Mouse (Mus musculus) kidney, postnatal 4 days (tissue): Measurements from ENCODE around the gene Abl1.
"Not testable (repeated sequence)": the region's sequence is repeated elsewhere in the genome, so short reads cannot be mapped to it uniquely, and the experiment has no call there.

Source experiments
- DNase-seq, 2 experiments: peaks; one replicate each; pipeline ENCODE4 v3.0.0; 2021; ENCODE audit warnings: mixed read lengths in 2 of 2

Abl1 gene

DNA sequence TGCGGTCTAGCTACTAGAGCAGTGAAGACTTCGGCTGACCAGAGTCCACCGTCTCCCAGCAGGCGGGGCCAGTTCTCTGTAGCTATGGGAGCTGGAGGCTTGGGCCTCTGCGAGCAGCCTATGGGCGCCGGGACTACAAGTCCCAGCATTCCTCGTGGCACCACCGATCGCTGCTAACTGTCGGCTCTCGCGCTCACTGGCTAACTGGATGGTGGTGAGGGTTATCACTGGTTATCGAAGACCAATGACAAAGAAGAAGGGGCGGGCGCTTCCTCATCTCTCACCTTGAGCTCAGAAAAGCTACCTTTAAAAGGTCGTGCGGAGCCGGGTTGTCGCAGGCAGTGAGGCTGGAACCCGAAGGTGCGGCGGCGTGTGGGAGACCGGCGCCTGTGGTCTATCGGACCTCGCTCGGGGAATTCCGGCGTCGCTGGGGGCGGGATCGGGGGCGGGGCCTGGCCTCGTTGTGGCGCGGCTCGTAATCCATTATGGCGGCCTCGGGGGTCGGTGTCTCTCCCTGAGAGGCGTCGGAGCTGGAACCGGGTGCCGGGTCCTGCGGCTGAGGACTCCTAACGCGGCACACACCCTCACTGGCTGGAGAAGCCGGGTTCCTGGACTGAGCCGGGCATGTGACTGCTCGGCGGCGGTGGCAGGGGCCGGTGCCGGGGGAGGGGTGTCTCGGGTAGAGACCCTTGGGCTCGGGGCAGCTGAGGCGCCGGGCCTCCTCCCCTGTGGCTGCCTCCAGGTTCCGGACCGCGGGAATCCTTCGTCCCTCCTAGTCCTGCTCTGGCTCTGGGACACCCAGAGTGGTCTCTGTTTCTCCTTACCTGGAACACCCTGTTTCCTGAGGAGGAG is at the start of gene Abl1:
TSS of gene Abl1 (plus strand) at position 303 of the 852 bp plus-strand sequence.
- peak; percentile 95 to 97 for DNase-seq

DNA sequence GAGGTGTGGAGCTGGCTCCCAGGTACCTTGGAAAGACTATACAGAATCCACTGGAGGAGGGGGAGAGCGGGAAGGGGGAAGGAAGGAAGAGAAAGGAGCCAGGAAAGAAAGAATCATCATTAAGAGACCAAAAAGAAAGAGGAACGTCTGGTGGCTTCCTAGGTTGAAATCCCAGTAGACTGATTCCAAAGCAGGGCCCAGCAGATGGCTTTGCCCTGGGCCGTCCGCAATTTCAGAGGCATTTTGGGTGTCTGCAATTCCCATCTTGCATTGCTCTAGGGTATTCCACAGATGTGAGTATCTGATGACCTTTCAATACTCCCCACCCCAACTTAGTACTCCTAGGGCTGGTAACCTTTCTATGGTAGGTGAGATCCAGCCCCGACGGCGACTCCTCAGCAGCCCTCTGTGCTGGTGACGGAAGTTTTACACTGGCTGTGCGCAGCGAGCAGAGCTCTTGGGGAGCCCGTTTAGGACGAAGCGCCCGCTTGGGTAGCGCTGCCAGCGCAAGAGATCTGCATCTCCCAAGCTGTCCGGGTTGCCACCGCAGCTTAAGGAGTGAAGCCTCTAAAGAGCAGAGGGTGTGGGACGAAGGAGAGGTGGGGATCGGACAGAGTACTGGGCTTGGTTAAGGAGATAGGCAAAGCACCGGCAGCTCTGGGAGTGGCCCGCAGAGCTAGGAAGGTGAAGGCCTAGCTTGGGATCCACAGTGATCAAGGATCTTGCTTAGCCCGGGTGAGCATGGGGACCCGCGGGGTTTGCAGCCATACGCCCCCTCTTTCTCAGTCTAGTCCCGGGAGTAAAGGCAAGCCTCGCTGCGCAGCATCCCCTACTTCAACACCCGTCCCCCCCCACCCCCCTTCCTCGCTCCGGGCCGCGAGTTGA is 49.4 kb upstream of the Abl1 start:
- no peak for DNase-seq

DNA sequence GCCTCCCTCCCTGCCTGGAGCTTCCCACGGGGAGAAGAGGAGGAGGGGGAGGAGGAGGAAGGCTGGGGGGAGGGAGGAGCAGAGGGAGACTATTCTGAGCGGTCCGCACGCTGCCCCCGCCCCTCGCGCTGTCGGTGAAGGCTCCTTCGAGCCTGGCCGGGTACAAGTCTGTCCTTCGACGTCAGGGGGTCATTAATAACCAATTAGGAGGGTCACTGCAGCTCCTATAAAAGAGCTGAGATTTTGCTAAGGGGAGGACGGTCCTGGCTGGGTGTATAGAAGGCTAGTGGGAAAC is 48.8 kb upstream of the Abl1 start:
- DNase-seq = no peak

DNA sequence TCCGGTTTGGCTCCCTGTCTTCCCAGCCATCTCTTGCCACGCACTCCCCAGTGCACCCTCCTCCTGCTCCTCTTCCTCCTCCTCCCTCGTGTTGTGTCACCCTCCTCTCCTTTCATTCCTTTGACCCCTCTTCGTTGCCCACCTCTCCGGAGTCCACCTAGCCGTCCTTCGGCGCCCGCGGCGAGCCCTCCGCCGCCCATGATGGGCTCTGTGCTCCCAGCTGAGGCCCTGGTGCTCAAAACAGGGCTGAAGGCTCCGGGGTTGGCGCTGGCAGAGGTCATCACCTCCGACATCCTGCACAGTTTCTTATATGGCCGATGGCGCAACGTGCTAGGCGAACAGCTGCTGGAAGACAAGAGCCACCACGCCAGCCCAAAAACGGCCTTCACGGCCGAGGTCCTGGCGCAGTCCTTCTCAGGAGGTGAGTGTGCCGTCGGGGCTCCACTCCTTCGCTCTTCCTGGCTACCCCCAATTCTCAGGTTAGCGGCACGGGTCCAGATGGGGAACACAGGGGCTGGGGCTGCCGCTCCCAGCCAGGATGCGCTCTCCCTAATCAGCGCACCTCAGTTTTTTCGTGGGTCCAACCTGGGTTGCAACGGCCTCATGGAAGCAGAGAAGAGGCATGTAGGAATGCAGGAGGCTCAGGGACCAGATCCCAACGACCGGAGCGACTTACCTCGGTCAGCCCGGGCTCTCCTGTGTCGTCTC is 48.1 kb upstream of the Abl1 start, which contains the start of gene Prdm12:
TSS of gene Prdm12 (plus strand) at position 137 of the 708 bp plus-strand sequence.
- no peak for DNase-seq

DNA sequence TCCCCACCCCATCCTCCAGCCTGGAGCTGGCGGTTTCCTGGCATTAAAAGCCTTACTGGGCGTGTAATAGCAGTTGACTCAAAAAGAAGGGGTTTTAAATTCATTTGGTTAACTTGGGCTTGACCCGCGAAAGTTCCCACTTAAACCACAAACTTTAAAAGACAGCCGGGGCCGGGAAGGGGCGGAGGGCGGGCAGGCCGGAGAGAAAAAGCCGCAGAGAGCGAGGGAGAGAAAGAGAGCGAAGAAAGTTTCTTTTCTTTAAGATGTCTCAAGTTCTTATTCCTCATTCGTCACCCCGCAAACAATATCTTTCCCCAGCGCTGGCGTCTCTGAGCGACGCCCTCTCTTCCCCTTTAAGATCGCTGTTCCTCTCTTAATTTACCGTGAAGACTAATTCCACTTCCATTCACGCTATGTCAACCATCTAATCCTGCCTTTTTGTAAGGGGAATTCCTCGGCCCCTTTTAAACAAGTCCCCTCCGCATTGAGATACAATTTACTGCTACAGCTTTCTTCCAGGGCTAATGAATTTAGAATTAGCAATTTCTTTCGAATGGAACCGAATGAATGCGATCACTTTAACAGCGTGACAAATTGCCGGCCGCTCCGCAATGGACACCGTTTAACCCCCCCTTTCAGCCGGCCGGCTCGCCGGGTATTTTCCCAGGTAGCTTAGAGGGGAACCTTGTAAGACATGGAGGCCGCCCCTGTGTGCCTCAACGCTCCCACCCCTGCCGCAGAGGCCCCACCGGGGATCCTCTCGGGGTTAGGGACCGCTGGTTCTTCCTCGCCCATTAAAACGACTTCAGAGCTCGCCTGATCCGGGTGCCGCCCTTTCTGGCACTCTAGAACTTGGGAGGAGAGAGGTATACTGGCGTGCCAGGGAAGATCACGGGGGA is 47.3 kb upstream of the Abl1 start:
- DNase-seq = peak in 1 of 2 experiments; percentile 19

DNA sequence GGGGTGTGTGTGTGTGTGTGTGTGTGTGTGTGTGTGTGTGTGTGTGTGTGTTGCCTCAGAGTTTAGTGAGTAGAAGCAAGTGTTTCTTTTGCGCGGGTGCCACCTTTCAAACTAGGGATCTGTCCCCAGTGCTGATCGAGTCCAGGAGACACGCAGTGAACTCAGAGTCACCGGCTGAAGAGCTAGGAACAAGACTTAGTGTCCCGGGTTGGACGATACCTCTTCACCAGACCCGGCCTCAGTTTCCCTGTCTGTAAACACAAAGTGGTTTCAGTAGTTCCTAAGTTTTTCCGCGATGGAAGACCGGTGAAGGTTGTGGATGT is 46.7 kb upstream of the Abl1 start:
- no peak for DNase-seq

DNA sequence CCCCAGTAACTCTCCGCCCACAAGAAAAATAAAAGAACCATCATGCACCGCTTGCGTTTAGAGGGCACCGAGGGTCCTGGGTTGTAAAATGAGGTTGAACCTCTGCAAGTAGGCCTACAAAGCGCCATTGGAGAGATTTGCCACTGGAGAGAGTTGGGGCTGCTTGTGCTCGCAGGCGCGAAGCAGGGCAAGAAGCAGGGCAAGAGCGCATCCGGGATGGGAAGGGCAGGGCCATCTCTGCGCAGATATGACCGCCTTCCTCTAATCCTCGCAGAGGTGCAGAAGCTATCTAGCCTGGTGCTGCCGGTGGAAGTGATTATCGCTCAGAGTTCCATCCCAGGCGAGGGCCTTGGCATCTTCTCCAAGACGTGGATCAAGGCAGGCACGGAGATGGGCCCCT is 46.2 kb upstream of the Abl1 start:
- no peak for DNase-seq

DNA sequence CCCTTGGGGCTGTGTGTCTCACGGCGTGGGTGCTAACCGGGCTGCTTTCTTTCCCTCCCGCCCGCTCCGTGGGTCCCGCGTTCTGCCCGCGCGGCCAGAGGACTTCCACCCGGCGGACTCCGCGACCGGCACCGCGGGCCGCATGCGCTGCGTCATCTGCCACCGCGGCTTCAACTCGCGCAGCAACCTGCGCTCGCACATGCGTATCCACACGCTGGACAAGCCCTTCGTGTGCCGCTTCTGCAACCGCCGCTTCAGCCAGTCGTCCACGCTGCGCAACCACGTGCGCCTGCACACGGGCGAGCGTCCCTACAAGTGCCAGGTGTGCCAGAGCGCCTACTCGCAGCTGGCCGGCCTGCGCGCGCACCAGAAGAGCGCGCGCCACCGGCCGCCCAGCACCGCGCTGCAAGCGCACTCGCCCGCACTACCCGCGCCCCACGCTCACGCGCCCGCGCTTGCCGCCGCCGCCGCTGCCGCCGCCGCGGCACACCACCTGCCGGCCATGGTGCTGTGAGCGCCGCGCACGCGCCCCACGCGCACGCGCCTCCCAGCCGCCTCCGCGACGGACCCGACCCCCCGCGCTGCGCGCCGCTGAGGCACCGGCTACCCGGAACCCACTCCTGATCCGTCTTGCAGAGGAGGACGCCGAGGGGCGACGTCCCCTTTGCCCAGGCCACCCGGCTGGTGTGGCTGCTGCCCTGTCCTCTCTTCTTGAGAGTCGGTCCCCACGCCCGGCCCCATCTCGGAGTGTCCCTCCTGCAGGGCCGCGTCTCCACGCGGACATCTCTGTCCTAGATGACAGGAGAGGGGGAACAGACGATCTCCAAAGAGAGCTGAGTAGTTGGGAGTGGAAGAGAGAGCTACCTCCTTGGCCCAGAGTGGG is 34.0 kb upstream of the Abl1 start:
- peak; percentile 37 to 53 for DNase-seq

DNA sequence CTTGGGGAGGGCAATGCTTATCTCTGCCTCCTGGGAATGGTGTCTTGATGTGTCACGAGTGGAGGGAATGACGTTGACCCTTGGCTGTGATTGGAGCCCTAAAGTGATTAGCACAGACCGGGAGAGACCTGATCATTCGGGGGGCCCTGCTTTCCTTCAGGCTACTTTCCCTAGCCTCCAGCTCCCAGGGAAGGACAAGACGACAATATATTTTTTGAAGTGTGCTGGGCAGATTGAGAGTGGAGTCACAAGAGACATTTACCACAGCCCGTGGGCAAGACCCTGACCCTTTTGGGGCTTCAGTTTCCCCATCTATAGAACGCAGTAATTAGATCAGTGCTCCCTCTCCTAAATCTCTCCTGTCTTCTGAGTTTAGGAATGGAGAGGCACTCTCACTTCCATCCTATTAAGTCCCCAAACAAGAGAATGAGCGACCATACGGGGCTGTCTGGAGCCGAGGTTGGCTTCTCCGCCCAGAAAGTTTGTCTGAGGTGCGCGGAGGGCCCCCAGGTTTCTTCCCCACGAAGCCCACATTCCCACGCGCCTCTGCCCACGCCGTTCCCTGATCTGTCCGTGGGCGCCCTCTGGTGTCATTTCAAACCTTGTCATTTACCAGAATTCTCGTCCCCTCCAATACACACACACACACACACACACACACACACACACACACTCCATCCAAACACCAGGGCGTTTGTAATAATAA is 33.2 kb upstream of the Abl1 start:
- peak; percentile 76 for DNase-seq

DNA sequence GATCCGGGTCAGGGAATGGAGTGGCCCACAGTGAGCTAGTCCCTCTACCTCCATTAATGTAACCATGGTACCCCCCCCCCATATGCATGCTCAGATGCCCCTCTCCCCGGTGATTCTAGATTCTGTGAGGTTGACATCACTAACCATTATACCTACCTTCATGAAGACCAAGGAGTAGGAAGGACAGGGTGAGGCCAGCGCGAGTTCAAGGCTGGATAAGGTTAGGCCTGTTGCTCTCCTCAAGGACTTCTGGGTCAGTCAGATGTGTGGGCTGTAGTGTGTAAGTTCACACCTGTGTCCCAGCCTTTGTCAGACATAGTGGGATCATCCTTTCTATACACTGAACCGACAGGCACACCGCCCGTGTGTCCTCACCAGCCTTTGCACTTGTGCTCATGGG is 31.8 kb upstream of the Abl1 start:
- no peak for DNase-seq

DNA sequence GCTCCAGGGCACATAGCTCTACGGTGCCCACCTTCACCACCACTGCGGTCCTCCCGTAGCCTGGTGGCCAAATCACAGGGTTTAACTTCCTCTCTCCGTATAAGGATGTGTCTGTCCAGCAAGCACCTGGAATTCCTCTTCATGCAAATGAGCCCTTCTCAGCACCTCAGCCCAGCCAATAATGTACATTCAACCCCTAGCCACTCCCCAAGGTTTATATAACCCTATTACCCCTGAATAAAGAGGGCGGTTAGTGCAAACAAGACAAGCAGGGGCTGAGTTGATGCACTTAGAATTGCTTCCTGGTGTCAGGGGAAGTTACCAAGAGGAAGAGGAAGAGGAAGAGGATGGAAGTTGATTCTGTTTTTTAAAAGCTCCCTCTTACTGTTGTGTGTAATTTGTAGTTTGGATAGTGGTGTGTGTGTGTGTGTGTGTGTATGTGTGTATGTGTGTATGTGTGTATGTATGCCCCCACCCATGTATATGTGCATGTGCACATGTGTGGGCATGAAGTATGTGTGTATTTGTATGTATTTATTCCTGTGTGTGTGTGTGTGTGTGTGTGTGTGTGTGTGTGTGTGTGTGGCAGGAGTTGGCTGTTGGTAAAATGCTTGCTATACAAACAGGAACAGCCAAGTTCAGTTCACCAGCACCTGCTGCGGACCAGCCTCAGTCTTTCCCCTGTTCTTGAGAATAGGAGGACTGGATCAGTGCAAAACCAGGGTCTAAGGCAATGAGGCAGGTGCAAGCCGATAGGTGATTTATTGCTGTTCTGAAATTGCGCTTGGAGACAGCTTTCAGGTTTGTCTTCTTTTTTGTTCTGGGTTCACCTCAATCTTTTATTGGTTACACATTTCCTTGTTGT is 25.0 kb upstream of the Abl1 start:
- no peak for DNase-seq

DNA sequence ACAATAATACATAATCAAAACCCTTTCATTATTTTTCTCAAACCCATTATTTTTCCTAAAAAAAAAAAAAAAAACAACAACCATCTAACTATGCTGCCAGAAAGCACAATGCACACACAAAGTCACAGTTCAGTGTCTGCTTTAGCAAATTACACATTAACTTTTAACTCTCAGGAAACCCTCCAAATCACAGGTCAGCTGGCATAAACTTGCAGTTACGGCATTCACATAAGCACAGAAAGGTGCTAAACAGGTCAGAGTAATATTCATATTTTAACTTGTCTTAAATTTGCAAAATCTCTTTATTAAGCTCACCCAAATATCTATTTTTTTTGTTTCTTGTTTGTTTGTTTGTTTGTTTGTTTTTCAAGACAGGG is 24.4 kb upstream of the Abl1 start:
- no peak for DNase-seq

DNA sequence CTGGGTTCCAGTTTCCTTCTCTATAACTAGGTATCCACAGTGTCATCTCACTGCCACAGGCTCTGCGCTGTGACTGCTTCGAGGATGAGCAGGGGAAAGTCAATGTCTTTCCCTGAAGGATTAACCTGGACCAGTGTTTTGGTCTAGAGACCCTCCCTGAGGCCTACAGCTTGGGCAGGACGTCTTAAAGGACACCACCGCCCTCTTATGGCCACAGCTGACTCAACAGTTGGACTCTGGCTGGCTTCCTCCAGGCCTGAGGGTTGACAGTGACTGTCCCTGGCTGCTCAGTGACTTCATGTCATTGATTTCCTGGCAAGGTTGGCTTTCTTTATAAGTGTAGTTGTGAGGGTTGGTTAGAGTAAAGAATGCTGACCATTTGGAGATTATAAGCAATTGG is 20.8 kb upstream of the Abl1 start:
- DNase-seq = peak; percentile 69 to 74

DNA sequence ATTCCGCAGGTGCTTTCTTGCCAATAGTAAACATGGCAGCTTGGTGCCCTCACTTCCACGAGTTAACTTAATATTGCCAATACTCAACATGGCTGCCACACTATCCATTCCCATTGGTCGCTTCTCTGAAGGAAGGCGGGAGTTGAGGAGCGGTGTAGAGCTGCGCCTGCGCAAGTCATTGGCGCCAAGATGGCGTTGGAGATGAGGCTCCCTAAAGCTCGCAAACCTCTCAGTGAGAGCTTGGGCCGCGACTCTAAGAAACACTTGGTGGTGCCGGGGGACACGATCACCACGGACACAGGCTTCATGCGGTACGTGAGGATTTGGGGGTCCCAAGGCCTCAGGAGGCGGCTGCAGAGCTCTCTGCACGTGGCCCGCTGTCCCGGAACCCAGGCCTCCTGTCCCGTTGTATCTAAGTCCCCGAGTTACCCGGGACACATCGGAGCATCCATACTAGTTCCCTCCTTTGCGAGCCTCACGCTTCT is 17.6 kb upstream of the Abl1 start, which contains the start of gene Exosc2:
TSS of gene Exosc2 (plus strand) at position 165 of the 485 bp plus-strand sequence.
- peak; percentile 90 to 95 for DNase-seq

DNA sequence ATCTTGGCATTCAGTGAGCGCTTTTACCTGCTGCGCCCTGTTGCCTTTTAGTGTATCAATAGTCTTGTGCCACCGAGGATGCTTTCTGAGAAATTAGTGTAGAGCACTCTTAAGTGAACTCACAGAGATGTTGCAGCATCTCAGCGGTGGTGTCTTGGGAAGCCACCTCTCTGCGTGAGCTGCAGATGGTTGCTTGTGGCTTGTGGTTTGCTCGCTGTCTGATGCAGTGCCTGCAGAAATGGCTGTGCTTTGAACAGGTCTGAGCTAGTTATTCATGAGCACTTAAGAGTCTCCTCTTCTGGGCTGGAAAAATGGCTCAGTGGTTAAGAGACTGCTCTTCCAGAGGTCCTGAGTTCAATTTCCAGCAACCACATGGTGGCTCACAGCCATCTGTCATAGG is 9.5 kb upstream of the Abl1 start:
- no peak for DNase-seq

DNA sequence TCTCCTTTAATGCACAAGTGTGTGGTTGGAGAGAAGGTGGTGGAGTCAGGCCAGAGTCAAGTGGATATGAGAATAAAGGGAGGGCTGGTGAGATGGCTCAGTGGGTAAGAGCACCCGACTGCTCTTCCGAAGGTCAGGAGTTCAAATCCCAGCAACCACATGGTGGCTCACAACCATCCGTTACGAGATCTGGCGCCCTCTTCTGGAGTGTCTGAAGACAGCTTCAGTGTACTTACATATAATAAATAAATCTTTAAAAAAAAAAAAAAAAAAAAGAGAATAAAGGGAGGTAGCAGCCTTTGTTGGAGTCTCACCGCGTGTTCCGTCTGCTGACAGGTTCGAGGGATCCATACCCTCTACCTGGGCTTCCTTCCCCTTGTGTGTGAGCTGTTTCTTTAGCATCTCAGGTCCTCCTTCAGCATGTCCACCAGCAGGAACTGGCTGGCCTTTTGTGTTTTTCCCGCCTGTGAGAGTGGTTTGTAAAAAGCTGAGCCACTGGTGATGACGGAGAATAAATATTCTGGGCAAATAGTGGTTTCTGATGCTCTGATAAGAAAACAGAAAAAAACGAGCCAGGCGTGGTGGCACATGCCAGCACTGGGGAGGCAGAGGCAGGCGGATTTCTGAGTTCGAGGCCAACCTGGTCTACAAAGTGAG is 7.0 kb upstream of the Abl1 start:
- DNase-seq = not testable (repeated sequence)

DNA sequence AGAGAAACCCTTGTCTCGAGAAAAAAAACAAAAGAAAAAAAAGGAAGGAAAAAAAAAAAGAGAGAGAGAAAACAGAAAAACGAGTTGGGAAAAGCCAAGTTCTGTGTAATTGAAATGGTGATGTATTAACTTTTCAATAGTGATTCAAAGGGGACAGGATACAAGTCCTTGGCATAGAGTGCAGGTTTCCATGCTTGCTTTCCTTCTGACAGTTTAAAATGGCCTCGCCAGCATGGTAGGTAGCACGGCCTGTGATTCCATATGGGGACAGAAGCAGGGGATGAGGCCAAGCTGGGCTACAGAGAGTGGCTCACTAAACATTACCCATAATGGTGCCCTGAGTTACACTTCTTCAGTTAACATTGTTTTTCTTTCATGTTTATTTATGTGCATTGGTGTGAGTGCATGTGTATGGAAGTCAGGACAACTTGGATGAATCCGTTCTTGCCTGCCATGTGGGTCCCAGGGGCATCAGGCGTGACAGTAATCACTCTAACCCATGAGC is 6.4 kb upstream of the Abl1 start:
- DNase-seq = no peak

DNA sequence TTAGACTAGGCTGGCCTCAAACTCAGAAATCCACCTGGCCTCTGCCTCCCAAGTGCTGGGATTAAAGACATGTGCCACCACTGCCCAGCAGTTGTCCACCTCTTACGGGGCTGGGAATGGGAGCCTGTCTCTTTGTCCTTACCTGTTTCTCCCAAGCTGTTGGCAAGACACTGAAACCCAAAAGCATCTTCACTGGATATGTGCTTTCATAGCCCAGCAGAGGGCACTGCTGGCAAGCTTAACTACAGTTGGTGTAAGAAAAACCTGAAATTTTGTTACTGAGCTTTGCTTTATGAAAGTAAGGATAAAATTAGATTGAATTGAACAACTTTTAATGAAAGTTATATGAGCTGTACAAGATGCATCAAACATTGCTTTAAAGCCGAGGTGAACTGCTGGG is 4.5 kb upstream of the Abl1 start:
- DNase-seq = peak; percentile 77 to 82

DNA sequence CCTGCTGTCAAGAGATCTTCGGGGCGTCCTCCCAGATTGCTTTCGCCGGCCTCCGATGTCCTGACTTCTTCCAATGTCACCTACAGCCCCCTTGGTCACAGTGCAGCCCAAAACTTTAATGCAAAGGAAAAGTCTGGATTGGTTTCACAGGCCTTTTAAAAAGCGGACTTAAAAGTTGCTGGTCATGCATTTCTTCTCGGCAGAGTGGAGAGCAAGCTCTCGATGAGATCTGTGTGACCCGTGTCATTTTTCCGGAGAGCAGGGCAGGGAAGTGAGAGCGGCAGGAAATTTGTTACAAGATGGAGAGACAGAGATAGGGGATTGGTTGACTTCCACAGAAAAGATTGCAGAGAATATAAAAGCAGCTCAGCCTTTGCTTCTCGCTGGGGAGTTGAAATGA is 869 bp downstream of the Abl1 start:
- DNase-seq = peak; percentile 22 to 32
